Mouse (Mus musculus): ENCODE data around the gene Meox1. TPM values are rescaled to one million over a fixed set of nuclear protein-coding genes. Genes with fewer than 3 reads are reported as not detected.

Meox1 gene
- polyA plus RNA-seq, 1 experiment from 2014 or later: 13.2 TPM

- no peak overlapping the region for H3K4me3 ChIP-seq (ENCODE audit: low read depth, low read length)
- H3K9ac ChIP-seq (ENCODE audit: low read depth, low read length): no peak overlapping the region
- no peaks in the 10 kb centered on the region for H3K27me3 ChIP-seq (ENCODE audit: control insufficient read depth, insufficient read depth, low read length)
- no peaks in the 10 kb centered on the region for H3K4me1 ChIP-seq (ENCODE audit: control insufficient read depth, insufficient read depth, low read length)
- no peak overlapping the region for H3K27ac ChIP-seq (ENCODE audit: low read depth, low read length)
- H3K36me3 ChIP-seq (ENCODE audit: control insufficient read depth, insufficient read depth, low read length): no peaks in the 10 kb centered on the region
- H3K4me2 ChIP-seq: no peak overlapping the region
- no peaks in the 10 kb centered on the region for H3K9me3 ChIP-seq (replicated peaks; ENCODE audit: control insufficient read depth, low read length)
- 76% methylated on average over 6 of the region's 6 CpGs for WGBS (ENCODE audit: insufficient replicate concordance)
- no peak for ATAC-seq (replicated peaks; ENCODE audit: insufficient number of reproducible peaks, low FRiP score, low TSS enrichment)
Measured at GRCm38 (mm10) chr11:101925636-101926035, 31.5 kb upstream of the Meox1 start.

- no peak overlapping the region for H3K9ac ChIP-seq (ENCODE audit: low read depth, low read length)
- H3K4me1 ChIP-seq (ENCODE audit: control insufficient read depth, insufficient read depth, low read length): no peaks in the 10 kb centered on the region
- H3K36me3 ChIP-seq (ENCODE audit: control insufficient read depth, insufficient read depth, low read length): no peaks in the 10 kb centered on the region
- no peak overlapping the region for H3K4me3 ChIP-seq (ENCODE audit: low read depth, low read length)
- WGBS (ENCODE audit: insufficient replicate concordance): 69% methylated on average over 17 of the region's 19 CpGs
- no peaks in the 10 kb centered on the region for H3K9me3 ChIP-seq (replicated peaks; ENCODE audit: control insufficient read depth, low read length)
- ATAC-seq (replicated peaks; ENCODE audit: insufficient number of reproducible peaks, low FRiP score, low TSS enrichment): no peak
- no peaks in the 10 kb centered on the region for H3K27me3 ChIP-seq (ENCODE audit: control insufficient read depth, insufficient read depth, low read length)
- H3K4me2 ChIP-seq: no peak overlapping the region
- H3K27ac ChIP-seq (ENCODE audit: low read depth, low read length): no peak overlapping the region
Measured at GRCm38 (mm10) chr11:101924441-101924976, 30.3 kb upstream of the Meox1 start.

- no peak overlapping the region for H3K27ac ChIP-seq (ENCODE audit: low read depth, low read length)
- ATAC-seq (replicated peaks; ENCODE audit: insufficient number of reproducible peaks, low FRiP score, low TSS enrichment): no peak
- no peak overlapping the region for H3K4me3 ChIP-seq (ENCODE audit: low read depth, low read length)
- no peaks in the 10 kb centered on the region for H3K9me3 ChIP-seq (replicated peaks; ENCODE audit: control insufficient read depth, low read length)
- H3K4me1 ChIP-seq (ENCODE audit: control insufficient read depth, insufficient read depth, low read length): no peaks in the 10 kb centered on the region
- no peaks in the 10 kb centered on the region for H3K27me3 ChIP-seq (ENCODE audit: control insufficient read depth, insufficient read depth, low read length)
- no peak overlapping the region for H3K9ac ChIP-seq (ENCODE audit: low read depth, low read length)
- H3K4me2 ChIP-seq: no peak overlapping the region
- no peaks in the 10 kb centered on the region for H3K36me3 ChIP-seq (ENCODE audit: control insufficient read depth, insufficient read depth, low read length)
- 75% methylated on average over 6 of the region's 6 CpGs for WGBS (ENCODE audit: insufficient replicate concordance)
Measured at GRCm38 (mm10) chr11:101923988-101924387, 29.8 kb upstream of the Meox1 start.

- no peak overlapping the region for H3K4me2 ChIP-seq
- no peaks in the 10 kb centered on the region for H3K4me1 ChIP-seq (ENCODE audit: control insufficient read depth, insufficient read depth, low read length)
- no peak overlapping the region for H3K9ac ChIP-seq (ENCODE audit: low read depth, low read length)
- no peak for ATAC-seq (replicated peaks; ENCODE audit: insufficient number of reproducible peaks, low FRiP score, low TSS enrichment)
- 73% methylated on average over 12 of the region's 12 CpGs for WGBS (ENCODE audit: insufficient replicate concordance)
- 0 out of 2 replicates have a peak, but pooled peaks cover 4% of the 10 kb centered on the region for H3K27me3 ChIP-seq (ENCODE audit: control insufficient read depth, insufficient read depth, low read length)
- no peaks in the 10 kb centered on the region for H3K36me3 ChIP-seq (ENCODE audit: control insufficient read depth, insufficient read depth, low read length)
- no peak overlapping the region for H3K27ac ChIP-seq (ENCODE audit: low read depth, low read length)
- H3K9me3 ChIP-seq (replicated peaks; ENCODE audit: control insufficient read depth, low read length): no peaks in the 10 kb centered on the region
- no peak overlapping the region for H3K4me3 ChIP-seq (ENCODE audit: low read depth, low read length)
Measured at GRCm38 (mm10) chr11:101921361-101921952, 27.3 kb upstream of the Meox1 start.

GRCm38 (mm10) chr11:101919660-101920059 is 25.5 kb upstream of the Meox1 start:
- Histone ChIP-seq H3K4me1 (ENCODE audit: control insufficient read depth, insufficient read depth, low read length) (no peaks in the 10 kb centered on the region), H3K27ac (ENCODE audit: low read depth, low read length) (no peak overlapping the region), H3K4me3 (ENCODE audit: low read depth, low read length) (no peak overlapping the region), H3K27me3 (ENCODE audit: control insufficient read depth, insufficient read depth, low read length) (0 out of 2 replicates have a peak, but pooled peaks cover 4% of the 10 kb centered on the region), H3K9ac (ENCODE audit: low read depth, low read length) (no peak overlapping the region), H3K4me2 (no peak overlapping the region), H3K9me3 (replicated peaks; ENCODE audit: control insufficient read depth, low read length) (no peaks in the 10 kb centered on the region), H3K36me3 (ENCODE audit: control insufficient read depth, insufficient read depth, low read length) (no peaks in the 10 kb centered on the region)
- WGBS (ENCODE audit: insufficient replicate concordance): under 1% methylated on average over 6 of the region's 6 CpGs
- no peak for ATAC-seq (replicated peaks; ENCODE audit: insufficient number of reproducible peaks, low FRiP score, low TSS enrichment)

- no peak overlapping the region for H3K4me2 ChIP-seq
- H3K27ac ChIP-seq (ENCODE audit: low read depth, low read length): no peak overlapping the region
- no peaks in the 10 kb centered on the region for H3K4me1 ChIP-seq (ENCODE audit: control insufficient read depth, insufficient read depth, low read length)
- H3K4me3 ChIP-seq (ENCODE audit: low read depth, low read length): no peak overlapping the region
- ATAC-seq (replicated peaks; ENCODE audit: insufficient number of reproducible peaks, low FRiP score, low TSS enrichment): peak; percentile 61
- H3K9me3 ChIP-seq (replicated peaks; ENCODE audit: control insufficient read depth, low read length): no peaks in the 10 kb centered on the region
- H3K36me3 ChIP-seq (ENCODE audit: control insufficient read depth, insufficient read depth, low read length): no peaks in the 10 kb centered on the region
- H3K27me3 ChIP-seq (ENCODE audit: control insufficient read depth, insufficient read depth, low read length): 0 out of 2 replicates have a peak, but pooled peaks cover 5% of the 10 kb centered on the region
- no peak overlapping the region for H3K9ac ChIP-seq (ENCODE audit: low read depth, low read length)
- 60% methylated on average over 3 of the region's 3 CpGs for WGBS (ENCODE audit: insufficient replicate concordance)
Measured at GRCm38 (mm10) chr11:101918609-101919008, 24.4 kb upstream of the Meox1 start.

GRCm38 (mm10) chr11:101916772-101917171 is 22.6 kb upstream of the Meox1 start:
- H3K36me3 ChIP-seq (ENCODE audit: control insufficient read depth, insufficient read depth, low read length): no peaks in the 10 kb centered on the region
- H3K4me3 ChIP-seq (ENCODE audit: low read depth, low read length): no peak overlapping the region
- H3K9ac ChIP-seq (ENCODE audit: low read depth, low read length): no peak overlapping the region
- 0 out of 2 replicates have a peak, but pooled peaks cover 6% of the 10 kb centered on the region for H3K27me3 ChIP-seq (ENCODE audit: control insufficient read depth, insufficient read depth, low read length)
- no peak overlapping the region for H3K4me2 ChIP-seq
- no peak for ATAC-seq (replicated peaks; ENCODE audit: insufficient number of reproducible peaks, low FRiP score, low TSS enrichment)
- WGBS (ENCODE audit: insufficient replicate concordance): 67% methylated on average over 3 of the region's 3 CpGs
- H3K9me3 ChIP-seq (replicated peaks; ENCODE audit: control insufficient read depth, low read length): no peaks in the 10 kb centered on the region
- no peak overlapping the region for H3K27ac ChIP-seq (ENCODE audit: low read depth, low read length)
- no peaks in the 10 kb centered on the region for H3K4me1 ChIP-seq (ENCODE audit: control insufficient read depth, insufficient read depth, low read length)

- H3K4me2 ChIP-seq: no peak overlapping the region
- H3K27ac ChIP-seq (ENCODE audit: low read depth, low read length): no peak overlapping the region
- H3K9me3 ChIP-seq (replicated peaks; ENCODE audit: control insufficient read depth, low read length): no peaks in the 10 kb centered on the region
- H3K27me3 ChIP-seq (ENCODE audit: control insufficient read depth, insufficient read depth, low read length): 0 out of 2 replicates have a peak, but pooled peaks cover 6% of the 10 kb centered on the region
- ATAC-seq (replicated peaks; ENCODE audit: insufficient number of reproducible peaks, low FRiP score, low TSS enrichment): no peak
- no peak overlapping the region for H3K9ac ChIP-seq (ENCODE audit: low read depth, low read length)
- WGBS (ENCODE audit: insufficient replicate concordance): 47% methylated on average over 8 of the region's 8 CpGs
- H3K4me1 ChIP-seq (ENCODE audit: control insufficient read depth, insufficient read depth, low read length): 0 out of 2 replicates have a peak, but pooled peaks cover 4% of the 10 kb centered on the region
- no peak overlapping the region for H3K4me3 ChIP-seq (ENCODE audit: low read depth, low read length)
- H3K36me3 ChIP-seq (ENCODE audit: control insufficient read depth, insufficient read depth, low read length): no peaks in the 10 kb centered on the region
Measured at GRCm38 (mm10) chr11:101913591-101913990, 19.4 kb upstream of the Meox1 start.
